Comparison of ENCODE assay signal across 14 mouse cellular contexts in genomic region chr11:113203008-113203407, GRCm38 (mm10).
"Had no signal": no experiment of that assay in that cellular context is flagged by ENCODE, and none has a peak within 500 bp of the region (broad histone marks: within the 10 kb centered on the region; RNA-seq: fewer than 3 reads in every experiment).

No protein-coding gene starts in this region.

- ATAC-seq: lung, postnatal 0 days; midbrain, embryonic 13.5 days; midbrain, embryonic 15.5 days had no signal

- DNase-seq: lung, adult 2 months; lung, postnatal 14 days; lung, postnatal 36 days; retina, postnatal 1 day; right cerebral cortex, adult 18-20 months; right cerebral cortex, postnatal 25 days; right cerebral cortex, postnatal 4 days; spleen, adult 18-20 months; thymus, adult 2 months; thymus, postnatal 25 days; thymus, postnatal 4 days had no signal
